Mouse (Mus musculus) spleen, adult 2 months (tissue): ENCODE results near the gene Tle2. TPM values are rescaled to one million over a fixed set of nuclear protein-coding genes. Genes with fewer than 3 reads are reported as not detected.

Experiments
- DNase-seq, 2 experiments: peaks; one replicate each; pipeline versions ENCODE4 v3.0.0 to v3.0.0-alpha.2; 2012 to 2021; ENCODE audit warnings: low spot score in 2 of 2, low read depth in 1 of 2
- H3K27ac ChIP-seq: fragments of 200-500 bp; 2 replicates; pipeline ENCODE4 v1.5.1; 2012; ENCODE audit warnings: low read length, inconsistent platforms; ENCODE audit not compliant: insufficient read depth
- H3K27me3 ChIP-seq: fragments of 200-500 bp; 2 replicates; pipeline ENCODE4 v1.6.1; 2012; ENCODE audit warnings: mild to moderate bottlenecking, moderate library complexity, low read length, inconsistent platforms; ENCODE audit not compliant: control insufficient read depth, insufficient read depth
- H3K36me3 ChIP-seq: fragments of 200-500 bp; 2 replicates; pipeline ENCODE4 v1.6.1; 2012; ENCODE audit warnings: mild to moderate bottlenecking, low read length, inconsistent platforms; ENCODE audit not compliant: control insufficient read depth, insufficient read depth
- H3K4me1 ChIP-seq: fragments of 200-500 bp; 2 replicates; pipeline ENCODE4 v1.6.1; 2011; ENCODE audit warnings: inconsistent platforms; ENCODE audit not compliant: control insufficient read depth, insufficient read depth, insufficient read length
- H3K4me3 ChIP-seq: fragments of 200-500 bp; 2 replicates; pipeline ENCODE4 v1.5.1; 2011; ENCODE audit warnings: mild to moderate bottlenecking, inconsistent platforms; ENCODE audit not compliant: insufficient read depth, insufficient read length; ENCODE audit errors: extremely low read depth
- CTCF ChIP-seq: fragments of 200-500 bp; IDR thresholded peaks from 2 replicates; pipeline ENCODE4 v1.5.1; 2011; ENCODE audit warnings: mild to moderate bottlenecking, inconsistent platforms; ENCODE audit not compliant: insufficient read depth, insufficient read length, insufficient replicate concordance; ENCODE audit errors: extremely low read depth
- POLR2A ChIP-seq: fragments of 200-500 bp; IDR thresholded peaks from 2 replicates; pipeline ENCODE4 v1.6.1; 2011; ENCODE audit warnings: low read depth, low read length, inconsistent platforms
- WGBS: fragments of 180-500 bp; shearing (Covaris S2); methylation state at CpG from one replicate; pipeline ENCODE4 v1.1.7; 2018; 5-methylcytosine and 5-hydroxymethylcytosine counted together
- polyA plus RNA-seq: library from polyadenylated mRNA; depleted of rRNA; stranded (reverse); fragments of >200 nt; gene quantifications from 2 replicates; pipeline ENCODE4 v1.2.3, GENCODE M21; 2012

Gene Tle2
- polyA plus RNA-seq, 1 experiment: 49.9 TPM

- no peak overlapping the region for H3K4me3 ChIP-seq
- TF ChIP-seq POLR2A (no peak), CTCF (no peak)
- no peaks in the 10 kb centered on the region for H3K36me3 ChIP-seq
- no peak for DNase-seq
- no peaks in the 10 kb centered on the region for H3K27me3 ChIP-seq
- H3K27ac ChIP-seq: no peak overlapping the region
- 83% methylated on average over 6 of the region's 6 CpGs for WGBS
- no peaks in the 10 kb centered on the region for H3K4me1 ChIP-seq
Measured at GRCm38 (mm10) chr10:81615486-81615885, 41.1 kb downstream of the Tle2 start.

- H3K4me3 ChIP-seq: no peak overlapping the region
- TF ChIP-seq CTCF (no peak), POLR2A (no peak)
- DNase-seq: no peak
- no peak overlapping the region for H3K27ac ChIP-seq
- peaks cover 2% of the 10 kb centered on the region for H3K36me3 ChIP-seq
- H3K27me3 ChIP-seq: no peaks in the 10 kb centered on the region
- 79% methylated on average over 5 of the region's 5 CpGs for WGBS
- H3K4me1 ChIP-seq: no peaks in the 10 kb centered on the region
Measured at GRCm38 (mm10) chr10:81619976-81620375, 45.6 kb downstream of the Tle2 start.

DNA sequence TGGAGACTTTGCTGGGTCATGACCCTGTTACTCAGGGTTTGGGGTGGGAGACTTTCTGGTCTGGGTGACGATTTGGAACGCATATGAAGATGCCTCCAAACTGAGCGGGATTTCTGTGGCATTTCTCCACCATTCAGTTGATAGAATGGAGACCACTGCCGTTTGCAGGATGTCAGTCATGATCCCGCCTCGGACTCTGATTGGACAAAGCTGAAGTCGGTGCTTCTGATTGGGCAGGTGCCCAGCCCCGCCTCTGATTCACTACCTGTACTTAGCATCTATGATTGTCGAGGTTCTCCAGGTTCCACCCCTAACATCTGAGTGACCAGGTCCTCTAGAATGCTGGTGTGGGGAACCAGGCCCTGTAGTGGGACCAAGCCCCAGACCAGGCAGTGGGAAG is 46.4 kb downstream of the Tle2 start:
- Histone ChIP-seq H3K4me1 (no peaks in the 10 kb centered on the region), H3K36me3 (peaks cover 2% of the 10 kb centered on the region)
- TF ChIP-seq POLR2A: no peak
- no peak for TF ChIP-seq CTCF

DNA sequence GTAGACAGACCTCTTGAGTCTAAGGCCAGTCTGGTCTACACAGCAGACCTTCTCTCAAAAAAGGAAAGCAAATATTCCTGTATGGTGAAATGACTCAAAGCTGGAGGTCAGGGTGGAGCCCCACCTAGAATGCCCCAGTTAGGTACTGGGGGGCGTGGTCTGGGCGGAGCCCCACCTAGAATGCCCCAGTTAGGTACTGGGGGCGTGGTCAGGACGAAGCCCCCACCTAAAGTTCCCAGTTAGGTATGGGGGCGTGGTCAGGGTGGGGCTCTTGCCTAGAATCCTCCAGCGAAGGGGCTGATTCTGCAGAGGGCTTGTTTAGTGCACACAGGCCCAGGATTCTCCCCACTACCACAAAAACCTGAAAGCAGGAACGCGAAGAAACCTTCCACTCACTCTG is 49.1 kb downstream of the Tle2 start:
- no peak for DNase-seq
- peaks cover 4% of the 10 kb centered on the region; the same call in 1 of the 2 replicates for H3K4me1 ChIP-seq
- peaks cover 2% of the 10 kb centered on the region for H3K36me3 ChIP-seq
- no peaks in the 10 kb centered on the region for H3K27me3 ChIP-seq
- WGBS: 92% methylated on average over 8 of the region's 8 CpGs
- no peak for TF ChIP-seq POLR2A
- no peak for TF ChIP-seq CTCF
- H3K4me3 ChIP-seq: no peak overlapping the region
- no peak overlapping the region for H3K27ac ChIP-seq

More for the DNA sequence above, 46.4 kb downstream of the Tle2 start:
- DNase-seq: no peak
- Histone ChIP-seq H3K4me3 (no peak overlapping the region), H3K27ac (no peak overlapping the region), H3K27me3 (no peaks in the 10 kb centered on the region)
- 72% methylated on average over 9 of the region's 9 CpGs for WGBS

DNA sequence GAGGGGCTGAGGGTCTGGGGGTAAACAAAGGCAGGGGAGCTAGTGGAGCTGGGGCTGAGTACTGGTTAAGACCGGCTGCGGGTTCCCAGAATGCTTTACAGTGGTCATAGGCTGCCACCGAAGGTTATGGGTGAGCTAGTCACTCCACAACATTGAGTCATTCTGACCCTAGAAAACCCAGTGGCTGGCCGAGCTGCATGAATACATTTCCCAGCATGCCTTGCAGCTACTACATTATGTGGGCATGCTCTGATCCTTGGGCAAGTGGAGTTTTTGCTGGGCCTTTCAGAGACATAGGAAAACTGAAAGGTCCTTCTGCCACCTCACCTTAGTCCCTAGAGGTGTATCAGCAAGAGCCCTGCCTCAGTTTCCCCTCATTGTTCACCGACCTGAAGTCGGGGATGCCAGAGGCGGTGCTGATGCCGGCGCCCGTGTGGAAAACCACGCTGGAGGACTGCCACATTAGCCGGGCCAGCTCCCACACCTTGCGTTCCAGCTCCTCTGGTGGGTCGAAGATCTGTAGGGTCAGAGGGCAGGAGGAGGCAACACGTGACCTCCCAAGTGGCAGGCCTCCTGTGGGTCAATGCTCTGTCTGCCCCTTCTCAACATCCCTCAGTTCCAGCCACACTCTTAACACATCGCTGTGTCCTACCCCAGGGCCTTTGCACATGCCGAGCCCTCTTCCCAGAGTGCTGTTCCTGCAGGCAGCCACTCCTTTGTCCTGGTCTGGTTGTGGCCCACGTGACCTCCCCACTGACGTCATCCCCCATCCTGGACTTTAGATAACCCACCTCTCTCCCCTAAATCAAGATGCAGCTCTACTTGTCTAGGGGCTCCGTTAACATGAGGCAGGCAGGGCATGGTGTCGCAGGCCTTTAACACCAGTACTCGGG is 52.0 kb downstream of the Tle2 start:
- Histone ChIP-seq H3K4me1 (peaks cover 4% of the 10 kb centered on the region; the same call in 1 of the 2 replicates), H3K4me3 (peak overlapping the region; percentile 91; the same call in 1 of the 2 replicates), H3K27me3 (no peaks in the 10 kb centered on the region), H3K27ac (0 out of 2 replicates have a peak overlapping the region, but pooled peaks have one; percentile 87), H3K36me3 (peaks cover 2% of the 10 kb centered on the region)
- TF ChIP-seq POLR2A: no peak
- no peak for DNase-seq
- 87% methylated on average over 22 of the region's 22 CpGs for WGBS

- Histone ChIP-seq H3K4me3 (peak within 1 kb of the TSS; percentile 91), H3K27ac (peak within 1 kb of the TSS; percentile 87), H3K4me1 (peaks cover 4% of the 10 kb centered on the region; the same call in 1 of the 2 replicates), H3K36me3 (peaks cover 2% of the 10 kb centered on the region; the same call in 1 of the 2 replicates), H3K27me3 (no peaks in the 10 kb centered on the region)
- DNase-seq: peak; percentile 86 to 87
- no peak for TF ChIP-seq CTCF
- TF ChIP-seq POLR2A: peak; percentile 35; the same call in 1 of the 2 replicates
- WGBS: 3% methylated on average over 40 of the region's 40 CpGs
Measured at GRCm38 (mm10) chr10:81626994-81627835, 52.9 kb downstream of the Tle2 start, which contains the start of gene Sirt6. Gene Sirt6 (minus strand): TSS chr10:81627797.
